Mouse (Mus musculus) kidney, embryonic 16.5 days (tissue): Measurements from ENCODE around the gene 5730596B20Rik. TPM values are rescaled to one million over a fixed set of nuclear protein-coding genes. Genes with fewer than 3 reads are reported as not detected.
A peak's percentile ranks its signal among the peaks of the same experiment; 100 is the strongest.

Experiments used
- ATAC-seq: fragments of 200-750 bp; cut with Nextera tagmentation; 2 replicates; pipeline ENCODE4 v1.8.0; 2017; ENCODE audit warnings: moderate TSS enrichment; ENCODE audit not compliant: low FRiP score, low TSS enrichment
- H3K27ac ChIP-seq: fragments of 300-500 bp; sonication (generic); 2 replicates; pipeline ENCODE4 v1.5.1; 2014; ENCODE audit warnings: low read length
- H3K27me3 ChIP-seq: fragments of 300-500 bp; sonication (generic); 2 replicates; pipeline ENCODE4 v1.6.1; 2014; ENCODE audit warnings: low read length, control low read depth, mixed read lengths; ENCODE audit not compliant: insufficient read depth
- H3K36me3 ChIP-seq: fragments of 300-500 bp; sonication (generic); 2 replicates; pipeline ENCODE4 v1.6.1; 2014; ENCODE audit warnings: low read length, control low read depth, mixed read lengths; ENCODE audit not compliant: insufficient read depth
- H3K4me1 ChIP-seq: fragments of 300-500 bp; sonication (generic); 2 replicates; pipeline ENCODE4 v1.6.1; 2014; ENCODE audit warnings: low read length, control low read depth, mixed read lengths; ENCODE audit not compliant: insufficient read depth
- H3K4me2 ChIP-seq: fragments of 300-500 bp; sonication (generic); replicated peaks from 2 replicates; pipeline ENCODE4 v1.6.1; 2014; ENCODE audit warnings: low read depth, low read length
- H3K4me3 ChIP-seq: fragments of 300-500 bp; sonication (generic); 2 replicates; pipeline ENCODE4 v1.5.1; 2014; ENCODE audit warnings: mild to moderate bottlenecking, low read length
- H3K9ac ChIP-seq: fragments of 300-500 bp; sonication (generic); replicated peaks from 2 replicates; pipeline ENCODE4 v1.6.1; 2014; ENCODE audit warnings: low read length
- H3K9me3 ChIP-seq: fragments of 300-500 bp; sonication (generic); 2 replicates; pipeline ENCODE4 v1.6.1; 2016; ENCODE audit warnings: low read length, control low read depth
- WGBS: fragments of 180-500 bp; shearing (Covaris S2); extraction: QIAGEN DNeasy Blood & Tissue Kit; methylation state at CpG from one replicate; pipeline ENCODE4 v1.1.7; 2014; 5-methylcytosine and 5-hydroxymethylcytosine counted together
- polyA plus RNA-seq: library from polyadenylated mRNA; unstranded; fragments of >200 nt; fragmentation: Nextera tagmentation; extraction: Ambion mirVana; gene quantifications from 2 replicates; pipeline ENCODE4 v1.2.1, GENCODE M21; 2015

Gene 5730596B20Rik
- polyA plus RNA-seq, 1 experiment from 2014 or later: 1.7 TPM

DNA sequence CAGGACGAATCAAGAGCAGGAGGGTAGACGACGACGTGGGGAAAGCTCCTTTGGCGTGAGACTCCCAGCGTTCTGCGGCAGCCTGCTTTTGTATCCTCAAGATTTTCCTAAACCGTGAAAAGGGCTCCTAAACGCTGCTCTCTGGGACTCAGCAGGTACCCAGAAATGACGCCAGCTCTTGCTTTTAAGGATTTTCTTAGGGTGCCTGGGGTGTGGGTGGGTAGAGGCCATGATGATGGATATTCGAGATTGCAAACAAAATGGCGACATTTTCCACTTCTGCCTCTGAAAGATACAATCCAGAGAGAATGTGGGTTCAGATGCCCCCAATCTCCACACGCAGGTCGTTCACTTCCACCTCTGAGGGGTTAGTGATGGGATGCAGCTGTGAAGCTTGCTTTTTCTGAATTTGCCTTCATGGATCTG is 9.5 kb upstream of the 5730596B20Rik start:
- Histone ChIP-seq H3K27ac (peak overlapping the region; percentile 82), H3K4me2 (peak overlapping the region; percentile 70), H3K27me3 (no peaks in the 10 kb centered on the region), H3K4me1 (peaks cover 98% of the 10 kb centered on the region), H3K36me3 (peaks cover 7% of the 10 kb centered on the region; the same call in 1 of the 2 replicates), H3K4me3 (peak overlapping the region; percentile 19), H3K9ac (peak overlapping the region; percentile 63; the same call in 1 of the 2 replicates), H3K9me3 (no peaks in the 10 kb centered on the region)
- 35% methylated on average over 14 of the region's 14 CpGs for WGBS
- no peak for ATAC-seq

DNA sequence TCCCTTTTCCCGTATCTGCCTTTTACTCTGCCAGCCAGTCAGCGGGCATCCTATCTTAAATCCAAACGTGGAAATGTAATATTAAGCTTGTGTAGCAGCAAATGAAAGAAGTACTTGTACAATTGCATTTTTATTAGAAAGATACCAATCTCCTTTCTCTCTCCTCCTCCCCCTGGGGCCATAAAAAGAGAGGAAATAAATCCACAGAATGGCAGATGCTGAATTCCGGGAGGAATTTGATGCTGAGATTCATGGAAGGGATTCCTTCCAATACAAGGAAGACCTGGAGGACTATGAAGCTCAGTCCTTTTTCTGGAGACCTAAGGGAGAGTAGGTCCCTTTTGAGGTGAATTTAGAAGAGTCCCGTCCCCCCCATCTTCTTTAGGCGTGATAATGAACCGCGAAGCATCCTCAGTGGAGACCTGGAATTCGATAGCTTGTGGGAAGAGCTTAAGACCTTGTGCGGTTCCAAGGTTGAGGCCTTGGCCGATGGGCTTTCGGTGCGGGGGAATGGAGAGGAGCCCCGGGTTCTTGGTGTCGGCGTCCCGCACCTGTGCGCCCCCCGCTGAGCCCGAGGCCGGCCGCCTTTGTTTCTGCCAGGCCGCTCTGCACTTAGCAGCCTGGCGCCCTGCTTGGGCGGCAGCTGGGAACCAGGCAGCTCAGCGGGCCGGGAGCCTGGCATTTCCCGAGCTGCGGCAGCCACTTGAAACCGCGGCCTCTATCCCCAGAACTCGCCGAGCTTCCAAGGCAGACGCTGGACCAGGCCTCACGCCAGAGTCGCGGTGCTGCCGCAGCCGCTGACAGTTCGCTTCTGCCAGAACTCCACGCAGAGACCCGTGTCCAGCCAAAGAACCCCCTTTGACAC is 8.9 kb upstream of the 5730596B20Rik start:
- H3K4me2 ChIP-seq: peak overlapping the region; percentile 70
- peak overlapping the region; percentile 82 for H3K27ac ChIP-seq
- peak overlapping the region; percentile 63 for H3K9ac ChIP-seq
- no peaks in the 10 kb centered on the region for H3K27me3 ChIP-seq
- 7% methylated on average over 41 of the region's 42 CpGs for WGBS
- H3K4me3 ChIP-seq: peak overlapping the region; percentile 27
- H3K9me3 ChIP-seq: no peaks in the 10 kb centered on the region
- ATAC-seq: no peak
- H3K36me3 ChIP-seq: peaks cover 7% of the 10 kb centered on the region; the same call in 1 of the 2 replicates
- peaks cover 97% of the 10 kb centered on the region for H3K4me1 ChIP-seq

DNA sequence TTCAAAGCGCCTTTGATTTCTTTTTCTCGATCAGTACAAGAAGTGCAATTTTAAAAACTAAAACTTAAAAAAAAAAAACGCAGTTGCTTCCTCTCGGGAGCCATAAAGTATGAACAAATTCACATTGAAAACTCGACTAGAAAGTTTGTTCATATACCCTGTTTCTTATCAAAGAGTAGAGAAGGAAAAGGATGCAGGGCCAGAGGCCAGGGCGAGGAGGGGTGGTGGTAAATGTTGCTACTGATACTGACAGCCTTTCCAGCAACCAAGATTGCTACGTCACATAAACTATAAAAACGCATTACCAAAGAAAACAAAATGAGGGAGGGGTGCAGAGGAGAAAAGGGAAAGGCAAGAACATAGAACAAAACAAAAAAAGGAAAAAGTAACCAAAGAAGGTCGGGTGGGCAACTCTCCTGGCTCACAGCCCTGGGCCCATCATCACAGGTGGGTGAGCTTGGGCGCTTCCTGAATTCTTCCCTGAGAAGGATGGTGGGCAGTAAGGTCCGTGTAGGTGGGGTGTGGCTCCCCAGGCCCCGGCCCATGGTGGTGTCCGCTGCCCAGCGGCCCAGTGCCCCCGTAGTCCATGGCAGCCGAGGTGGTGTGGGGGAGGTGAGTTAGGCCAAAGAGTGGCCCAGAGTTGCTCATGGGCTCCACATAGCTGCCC is 7.7 kb upstream of the 5730596B20Rik start:
- peak overlapping the region; percentile 85 for H3K27ac ChIP-seq
- H3K9ac ChIP-seq: peak overlapping the region; percentile 55
- no peaks in the 10 kb centered on the region for H3K27me3 ChIP-seq
- H3K4me1 ChIP-seq: peaks cover 95% of the 10 kb centered on the region
- H3K4me3 ChIP-seq: peak overlapping the region; percentile 8; the same call in 1 of the 2 replicates
- H3K4me2 ChIP-seq: peak overlapping the region; percentile 37
- 32% methylated on average over 16 of the region's 16 CpGs for WGBS
- ATAC-seq: no peak
- no peaks in the 10 kb centered on the region for H3K9me3 ChIP-seq
- peaks cover 7% of the 10 kb centered on the region; the same call in 1 of the 2 replicates for H3K36me3 ChIP-seq

DNA sequence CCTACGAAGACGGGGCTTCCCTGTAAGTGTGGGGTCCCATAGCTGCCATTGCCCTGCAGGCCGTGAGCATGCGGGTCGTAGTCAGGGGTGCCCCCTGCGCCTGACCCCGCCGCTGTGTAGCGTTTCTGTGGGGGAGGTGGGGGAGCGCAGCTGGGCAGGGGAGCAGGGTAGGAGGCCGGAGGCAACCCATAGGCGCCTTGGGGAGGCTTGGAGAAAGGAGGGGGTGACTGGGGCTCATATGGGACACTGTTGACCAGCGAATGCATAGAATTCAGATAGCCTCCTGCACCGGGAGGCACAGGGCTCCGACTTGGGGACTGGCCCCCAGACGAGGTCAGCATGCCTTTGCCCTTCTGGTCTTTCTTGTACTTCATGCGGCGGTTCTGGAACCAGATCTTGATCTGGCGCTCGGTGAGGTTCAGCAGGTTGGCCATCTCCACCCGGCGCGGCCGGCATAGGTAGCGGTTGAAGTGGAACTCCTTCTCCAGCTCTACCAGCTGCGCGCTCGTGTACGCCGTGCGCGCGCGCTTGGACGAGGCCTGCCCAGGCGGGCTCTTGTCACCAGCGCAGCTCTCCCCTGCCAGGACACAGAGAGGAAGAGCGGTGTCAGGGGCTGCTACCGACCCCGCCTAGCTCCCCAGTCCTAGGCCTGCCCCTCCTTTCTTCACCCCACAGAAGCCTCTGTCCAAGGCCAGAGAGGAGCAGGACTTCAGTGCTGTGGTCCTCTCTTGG is 7.0 kb upstream of the 5730596B20Rik start:
- Histone ChIP-seq H3K4me1 (peaks cover 95% of the 10 kb centered on the region), H3K4me3 (peak overlapping the region; percentile 16), H3K27me3 (no peaks in the 10 kb centered on the region), H3K27ac (peak overlapping the region; percentile 85), H3K4me2 (peak overlapping the region; percentile 37), H3K9me3 (no peaks in the 10 kb centered on the region), H3K9ac (peak overlapping the region; percentile 55), H3K36me3 (peaks cover 7% of the 10 kb centered on the region; the same call in 1 of the 2 replicates)
- peak; percentile 29 for ATAC-seq
- WGBS: 16% methylated on average over 40 of the region's 40 CpGs

DNA sequence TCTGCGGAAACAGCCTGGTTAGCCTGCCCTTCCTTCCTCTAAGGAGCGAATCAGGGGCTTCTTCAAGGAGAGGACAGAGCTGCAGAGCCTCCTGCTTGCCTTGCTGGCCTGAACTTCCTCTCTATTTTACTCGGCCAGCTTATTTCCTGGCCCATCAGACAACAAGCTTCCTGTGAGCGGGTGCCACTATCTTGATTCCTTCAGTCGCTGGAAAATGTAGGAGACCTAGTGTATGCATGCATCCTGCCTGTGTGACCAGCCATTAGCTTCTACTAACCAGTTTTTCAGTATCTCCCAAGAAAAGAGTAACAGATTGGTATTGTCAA is 6.4 kb upstream of the 5730596B20Rik start:
- WGBS: 24% methylated on average over 5 of the region's 5 CpGs
- Histone ChIP-seq H3K27me3 (no peaks in the 10 kb centered on the region), H3K4me2 (peak overlapping the region; percentile 37), H3K9ac (peak overlapping the region; percentile 55), H3K4me3 (0 out of 2 replicates have a peak overlapping the region, but pooled peaks have one; percentile 16), H3K36me3 (peaks cover 7% of the 10 kb centered on the region; the same call in 1 of the 2 replicates), H3K4me1 (peaks cover 90% of the 10 kb centered on the region), H3K9me3 (no peaks in the 10 kb centered on the region), H3K27ac (peak overlapping the region; percentile 85)
- no peak for ATAC-seq

DNA sequence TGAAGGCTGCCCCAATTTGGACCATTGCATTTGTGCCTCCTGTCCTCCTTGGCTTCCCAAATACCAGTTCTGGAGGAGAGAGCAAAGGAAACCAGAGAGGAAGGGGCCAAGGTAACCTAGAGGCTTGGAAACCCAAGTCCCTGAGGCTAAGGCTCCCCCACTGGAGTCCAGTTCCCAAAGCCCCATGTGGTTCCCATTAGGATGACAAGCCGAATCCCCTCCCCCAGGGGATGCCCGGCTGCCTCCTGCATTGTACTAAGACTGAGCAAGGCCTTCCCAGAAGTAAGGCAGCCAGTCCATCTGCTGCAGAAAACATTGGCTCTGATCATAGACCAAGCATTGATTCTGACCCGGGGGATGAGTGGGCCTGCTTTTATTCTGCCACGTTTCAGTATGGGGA is 6.0 kb upstream of the 5730596B20Rik start:
- no peaks in the 10 kb centered on the region for H3K27me3 ChIP-seq
- H3K4me2 ChIP-seq: peak overlapping the region; percentile 37; the same call in 1 of the 2 replicates
- peaks cover 88% of the 10 kb centered on the region for H3K4me1 ChIP-seq
- peak overlapping the region; percentile 61; the same call in 1 of the 2 replicates for H3K9ac ChIP-seq
- no peak overlapping the region for H3K4me3 ChIP-seq
- peaks cover 7% of the 10 kb centered on the region; the same call in 1 of the 2 replicates for H3K36me3 ChIP-seq
- peak overlapping the region; percentile 85 for H3K27ac ChIP-seq
- no peak for ATAC-seq
- WGBS: 16% methylated on average over 4 of the region's 4 CpGs
- H3K9me3 ChIP-seq: no peaks in the 10 kb centered on the region

DNA sequence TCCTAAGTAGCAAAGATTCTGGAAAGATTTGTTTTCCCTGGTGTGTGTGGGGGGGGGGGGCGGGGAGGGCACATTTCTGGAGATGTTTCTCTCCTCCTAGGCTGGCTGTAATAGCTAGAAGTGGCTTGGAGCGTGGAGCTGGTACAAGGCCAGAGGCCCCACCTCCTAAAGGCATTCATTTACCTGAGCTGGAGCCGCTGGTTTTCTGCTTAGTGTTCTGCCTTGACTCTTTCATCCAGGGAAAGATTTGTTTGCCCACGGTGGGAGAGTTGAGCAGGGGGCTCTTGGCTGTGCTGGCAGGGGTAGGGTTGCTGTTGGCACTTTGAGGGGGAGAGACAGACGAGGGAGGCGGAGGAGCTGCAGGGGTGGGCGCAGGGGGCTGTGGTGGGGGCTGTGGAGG is 5.4 kb upstream of the 5730596B20Rik start:
- ATAC-seq: peak; percentile 13
- 7% methylated on average over 7 of the region's 7 CpGs for WGBS
- peak overlapping the region; percentile 85 for H3K27ac ChIP-seq
- peak overlapping the region; percentile 50 for H3K4me2 ChIP-seq
- H3K4me1 ChIP-seq: peaks cover 88% of the 10 kb centered on the region
- H3K9ac ChIP-seq: peak overlapping the region; percentile 61
- H3K4me3 ChIP-seq: peak overlapping the region; percentile 44
- H3K36me3 ChIP-seq: peaks cover 7% of the 10 kb centered on the region; the same call in 1 of the 2 replicates
- H3K9me3 ChIP-seq: no peaks in the 10 kb centered on the region
- H3K27me3 ChIP-seq: no peaks in the 10 kb centered on the region

DNA sequence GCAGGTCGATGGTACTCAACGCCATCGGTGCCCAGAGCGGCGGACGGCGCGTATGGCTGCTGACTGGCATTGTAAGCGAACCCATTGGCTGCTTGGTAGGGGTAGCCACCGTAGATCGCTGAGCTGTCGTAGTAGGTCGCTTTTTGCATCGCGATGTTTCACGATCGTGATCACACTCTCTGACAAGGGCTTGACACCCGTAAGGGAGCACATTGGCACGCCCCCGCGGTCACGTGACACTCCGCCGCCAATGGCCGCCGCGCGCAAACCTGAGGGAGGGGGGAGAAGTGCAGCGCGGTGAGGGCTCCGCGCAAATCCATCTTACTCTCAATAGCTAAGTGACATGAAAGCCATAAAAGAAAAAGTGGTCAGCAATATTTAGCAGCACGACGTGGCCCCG is 4.8 kb upstream of the 5730596B20Rik start:
- peak overlapping the region; percentile 44 for H3K4me3 ChIP-seq
- H3K27me3 ChIP-seq: no peaks in the 10 kb centered on the region
- H3K4me2 ChIP-seq: peak overlapping the region; percentile 50
- peak; percentile 40 for ATAC-seq
- H3K36me3 ChIP-seq: peaks cover 7% of the 10 kb centered on the region; the same call in 1 of the 2 replicates
- WGBS: 2% methylated on average over 35 of the region's 35 CpGs
- H3K9me3 ChIP-seq: no peaks in the 10 kb centered on the region
- H3K9ac ChIP-seq: peak overlapping the region; percentile 61
- peaks cover 83% of the 10 kb centered on the region for H3K4me1 ChIP-seq
- H3K27ac ChIP-seq: peak overlapping the region; percentile 85

DNA sequence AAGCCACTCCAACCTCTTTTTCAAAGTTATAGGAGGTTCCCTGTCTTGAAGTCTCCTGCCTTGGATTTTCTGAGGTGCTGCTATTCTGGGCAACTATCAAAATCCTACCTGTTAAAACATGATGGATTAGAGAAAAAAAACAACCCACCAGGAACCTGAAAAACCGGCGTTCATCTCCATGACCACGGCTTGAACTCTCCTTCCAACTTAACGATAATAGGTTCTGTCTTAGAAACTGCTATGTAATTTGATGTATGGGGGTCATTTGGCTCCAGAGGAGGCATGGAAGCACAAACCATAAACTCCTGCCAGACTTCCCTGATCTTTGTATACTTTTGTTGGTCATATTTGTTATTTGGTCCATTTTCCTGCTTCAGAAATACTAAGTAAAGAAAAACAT is 3.6 kb upstream of the 5730596B20Rik start:
- Histone ChIP-seq H3K9me3 (no peaks in the 10 kb centered on the region), H3K4me3 (no peak overlapping the region), H3K4me1 (peaks cover 81% of the 10 kb centered on the region), H3K27me3 (no peaks in the 10 kb centered on the region), H3K27ac (peak overlapping the region; percentile 85), H3K36me3 (peaks cover 7% of the 10 kb centered on the region; the same call in 1 of the 2 replicates), H3K9ac (peak overlapping the region; percentile 61; the same call in 1 of the 2 replicates), H3K4me2 (peak overlapping the region; percentile 50)
- 2% methylated on average over 4 of the region's 4 CpGs for WGBS
- no peak for ATAC-seq
